Mouse (Mus musculus) liver, adult 2 months (tissue): ENCODE measurements around the gene Cdt1.

ENCODE experiments used
- CTCF ChIP-seq: fragments of 200-500 bp; IDR thresholded peaks from 2 replicates; pipeline ENCODE4 v1.5.1; 2011; ENCODE audit warnings: low read depth, low read length, control low read depth
- POLR2A ChIP-seq: fragments of 200-500 bp; IDR thresholded peaks from 2 replicates; pipeline ENCODE4 v1.6.1; 2011; ENCODE audit warnings: low read length, control low read depth; ENCODE audit not compliant: insufficient read depth; ENCODE audit errors: extremely low read depth

DNA sequence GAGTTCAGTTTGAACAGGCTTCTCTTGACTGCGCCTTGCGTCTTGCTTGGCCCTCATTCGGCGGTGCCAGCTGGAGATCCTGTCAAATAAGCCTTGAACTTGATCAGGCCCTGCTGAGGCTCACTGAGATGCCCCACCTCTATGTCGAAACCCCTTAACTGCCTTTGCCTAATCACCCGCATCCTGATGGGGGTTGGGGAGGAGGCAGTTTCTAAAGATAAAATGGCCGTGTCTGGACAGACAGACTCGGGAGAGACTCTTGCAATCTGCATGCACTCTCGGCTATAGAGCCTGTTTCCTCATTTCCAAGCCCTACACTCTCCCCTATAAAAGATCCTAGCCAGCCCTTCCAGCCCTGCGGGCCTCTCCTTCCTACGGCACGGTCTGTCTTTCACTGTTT lies 25.4 kb downstream of the Cdt1 start:
- no peak for TF ChIP-seq POLR2A
- TF ChIP-seq CTCF = no peak
